Mouse (Mus musculus): ENCODE measurements around the gene Slc16a10. TPM values are rescaled to one million over a fixed set of nuclear protein-coding genes. Genes with fewer than 3 reads are reported as not detected.

The Slc16a10 gene
- polyA plus RNA-seq, 2 experiments: 5.6 to 9.6 TPM

DNA sequence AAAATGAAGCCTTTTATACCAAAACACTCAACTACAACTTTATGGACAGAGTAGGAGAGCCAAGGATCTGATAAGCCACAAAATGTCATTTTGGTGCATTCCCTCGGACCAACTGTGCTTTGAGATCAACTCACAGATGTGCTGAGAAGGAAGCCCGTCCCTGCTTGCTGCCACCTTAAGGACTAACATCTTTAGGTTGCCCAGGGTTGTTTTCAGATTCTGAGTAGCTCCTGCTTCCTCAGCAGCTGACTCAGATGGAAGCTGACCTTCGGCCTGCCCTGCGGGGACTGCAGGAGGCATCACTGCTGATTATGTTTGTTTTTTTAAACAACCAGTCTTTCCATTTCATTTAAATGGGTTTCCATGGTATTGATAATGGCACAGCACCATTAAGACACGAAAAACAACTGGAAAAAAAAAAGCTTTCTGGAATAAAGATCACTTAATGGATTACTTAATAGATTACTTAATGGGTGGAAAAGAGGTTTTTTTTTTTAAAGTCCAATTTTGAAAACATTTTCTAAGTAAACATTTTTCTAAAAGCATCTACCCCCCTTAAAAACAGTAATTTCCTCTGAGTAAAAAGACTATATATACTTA, 78.7 kb downstream of the Slc16a10 start:
- DNase-seq (ENCODE audit: low spot score) (no peak), ATAC-seq (ENCODE audit: low FRiP score, low read depth) (no peak)
- H3K36me3 ChIP-seq (ENCODE audit: control insufficient read depth, insufficient read depth, low read length): no peaks in the 10 kb centered on the region
- no peak for TF ChIP-seq POLR2A (IDR thresholded peaks at IDR 0.05; ENCODE audit: borderline replicate concordance, extremely low read depth, insufficient read depth, insufficient read length)
- no peak overlapping the region for H3K4me3 ChIP-seq (replicated peaks; ENCODE audit: low read length)
- H3K9ac ChIP-seq (ENCODE audit: low read depth, low read length, severe bottlenecking): no peak overlapping the region
- H3K27me3 ChIP-seq (ENCODE audit: control insufficient read depth, insufficient read depth, low read length): no peaks in the 10 kb centered on the region
- H3K9me3 ChIP-seq (ENCODE audit: control insufficient read depth, low read length): no peaks in the 10 kb centered on the region
- peaks cover 17% of the 10 kb centered on the region for H3K4me1 ChIP-seq (ENCODE audit: control insufficient read depth, insufficient read depth, low read length)
- 24% methylated on average over 5 of the region's 5 CpGs for WGBS
- no peak overlapping the region for H3K4me2 ChIP-seq (replicated peaks; ENCODE audit: low read depth, low read length, severe bottlenecking)
- H3K27ac ChIP-seq (replicated peaks; ENCODE audit: low read depth, low read length): no peak overlapping the region

- peaks cover 18% of the 10 kb centered on the region for H3K4me1 ChIP-seq (ENCODE audit: control insufficient read depth, insufficient read depth, low read length)
- no peak overlapping the region for H3K9ac ChIP-seq (ENCODE audit: low read depth, low read length, severe bottlenecking)
- 36% methylated on average over 6 of the region's 6 CpGs for WGBS
- H3K4me2 ChIP-seq (replicated peaks; ENCODE audit: low read depth, low read length, severe bottlenecking): no peak overlapping the region
- H3K9me3 ChIP-seq (ENCODE audit: control insufficient read depth, low read length): no peaks in the 10 kb centered on the region
- H3K36me3 ChIP-seq (ENCODE audit: control insufficient read depth, insufficient read depth, low read length): no peaks in the 10 kb centered on the region
- no peak overlapping the region for H3K27ac ChIP-seq (replicated peaks; ENCODE audit: low read depth, low read length)
- no peak overlapping the region for H3K4me3 ChIP-seq (replicated peaks; ENCODE audit: low read length)
- DNase-seq (ENCODE audit: low spot score): no peak
- H3K27me3 ChIP-seq (ENCODE audit: control insufficient read depth, insufficient read depth, low read length): no peaks in the 10 kb centered on the region
- no peak for TF ChIP-seq POLR2A (IDR thresholded peaks at IDR 0.05; ENCODE audit: borderline replicate concordance, extremely low read depth, insufficient read depth, insufficient read length)
- ATAC-seq (ENCODE audit: low FRiP score, low read depth): no peak
Measured at GRCm38 (mm10) chr10:40062812-40063211, 79.2 kb downstream of the Slc16a10 start.

DNA sequence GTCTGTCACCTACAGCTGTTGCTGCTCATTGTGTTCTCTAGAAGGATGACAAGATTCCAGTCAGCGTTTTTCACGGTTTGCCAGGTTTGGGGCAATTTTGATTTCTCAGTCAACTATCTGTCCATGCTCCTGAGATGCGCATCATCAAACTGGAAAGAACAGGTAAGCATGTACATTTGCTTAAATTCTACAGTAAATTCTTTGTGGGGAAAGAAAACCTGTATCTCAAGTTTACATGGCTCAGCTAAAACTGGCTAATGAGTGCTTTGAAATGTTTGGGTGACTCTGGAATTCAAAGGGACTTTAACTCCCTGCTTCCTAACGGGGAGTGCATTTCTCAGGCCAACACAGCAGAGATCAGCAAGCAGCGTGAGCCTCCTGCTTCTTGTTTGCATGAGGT, 80.1 kb downstream of the Slc16a10 start:
- H3K4me1 ChIP-seq (ENCODE audit: control insufficient read depth, insufficient read depth, low read length): peaks cover 18% of the 10 kb centered on the region
- H3K9ac ChIP-seq (ENCODE audit: low read depth, low read length, severe bottlenecking): no peak overlapping the region
- no peak for ATAC-seq (ENCODE audit: low FRiP score, low read depth)
- no peaks in the 10 kb centered on the region for H3K9me3 ChIP-seq (ENCODE audit: control insufficient read depth, low read length)
- H3K4me2 ChIP-seq (replicated peaks; ENCODE audit: low read depth, low read length, severe bottlenecking): no peak overlapping the region
- 79% methylated on average over 5 of the region's 5 CpGs for WGBS
- H3K27me3 ChIP-seq (ENCODE audit: control insufficient read depth, insufficient read depth, low read length): no peaks in the 10 kb centered on the region
- no peak for DNase-seq (ENCODE audit: low spot score)
- no peak overlapping the region for H3K27ac ChIP-seq (replicated peaks; ENCODE audit: low read depth, low read length)
- no peak overlapping the region for H3K4me3 ChIP-seq (replicated peaks; ENCODE audit: low read length)
- no peaks in the 10 kb centered on the region for H3K36me3 ChIP-seq (ENCODE audit: control insufficient read depth, insufficient read depth, low read length)
- TF ChIP-seq POLR2A (IDR thresholded peaks at IDR 0.05; ENCODE audit: borderline replicate concordance, extremely low read depth, insufficient read depth, insufficient read length): no peak

GRCm38 (mm10) chr10:40058786-40059120, 83.3 kb downstream of the Slc16a10 start:
- WGBS: 45% methylated on average over 3 of the region's 3 CpGs
- Histone ChIP-seq H3K27ac (replicated peaks; ENCODE audit: low read depth, low read length) (no peak overlapping the region), H3K4me1 (ENCODE audit: control insufficient read depth, insufficient read depth, low read length) (peaks cover 7% of the 10 kb centered on the region), H3K4me2 (replicated peaks; ENCODE audit: low read depth, low read length, severe bottlenecking) (no peak overlapping the region), H3K9me3 (ENCODE audit: control insufficient read depth, low read length) (no peaks in the 10 kb centered on the region), H3K27me3 (ENCODE audit: control insufficient read depth, insufficient read depth, low read length) (no peaks in the 10 kb centered on the region), H3K4me3 (replicated peaks; ENCODE audit: low read length) (no peak overlapping the region), H3K36me3 (ENCODE audit: control insufficient read depth, insufficient read depth, low read length) (no peaks in the 10 kb centered on the region), H3K9ac (ENCODE audit: low read depth, low read length, severe bottlenecking) (no peak overlapping the region)
- ATAC-seq (ENCODE audit: low FRiP score, low read depth) (no peak), DNase-seq (ENCODE audit: low spot score) (no peak)
- TF ChIP-seq POLR2A (IDR thresholded peaks at IDR 0.05; ENCODE audit: borderline replicate concordance, extremely low read depth, insufficient read depth, insufficient read length): no peak

GRCm38 (mm10) chr10:40058062-40058785, 83.8 kb downstream of the Slc16a10 start:
- no peak overlapping the region for H3K9ac ChIP-seq (ENCODE audit: low read depth, low read length, severe bottlenecking)
- no peak for TF ChIP-seq POLR2A (IDR thresholded peaks at IDR 0.05; ENCODE audit: borderline replicate concordance, extremely low read depth, insufficient read depth, insufficient read length)
- H3K36me3 ChIP-seq (ENCODE audit: control insufficient read depth, insufficient read depth, low read length): no peaks in the 10 kb centered on the region
- H3K27me3 ChIP-seq (ENCODE audit: control insufficient read depth, insufficient read depth, low read length): no peaks in the 10 kb centered on the region
- H3K27ac ChIP-seq (replicated peaks; ENCODE audit: low read depth, low read length): no peak overlapping the region
- DNase-seq (ENCODE audit: low spot score) (no peak), ATAC-seq (ENCODE audit: low FRiP score, low read depth) (no peak)
- WGBS: 44% methylated on average over 6 of the region's 6 CpGs
- no peak overlapping the region for H3K4me2 ChIP-seq (replicated peaks; ENCODE audit: low read depth, low read length, severe bottlenecking)
- H3K9me3 ChIP-seq (ENCODE audit: control insufficient read depth, low read length): no peaks in the 10 kb centered on the region
- peaks cover 7% of the 10 kb centered on the region for H3K4me1 ChIP-seq (ENCODE audit: control insufficient read depth, insufficient read depth, low read length)
- H3K4me3 ChIP-seq (replicated peaks; ENCODE audit: low read length): no peak overlapping the region

Measured in limb, embryonic 14.5 days (tissue).